Mouse (Mus musculus): ENCODE results near the gene AI413582. TPM values are rescaled to one million over a fixed set of nuclear protein-coding genes. Genes with fewer than 3 reads are reported as not detected.
A peak's percentile ranks its signal among the peaks of the same experiment; 100 is the strongest.

AI413582 gene
- polyA plus RNA-seq, 1 experiment from 2014 or later: 39.7 TPM

- WGBS: 87% methylated on average over 20 of the region's 20 CpGs
- H3K36me3 ChIP-seq (ENCODE audit: control insufficient read depth, insufficient read depth, low read length): peaks cover 9% of the 10 kb centered on the region
- H3K4me1 ChIP-seq (ENCODE audit: control insufficient read depth, insufficient read depth, low read length): peaks cover 10% of the 10 kb centered on the region
- H3K9me3 ChIP-seq (ENCODE audit: control insufficient read depth, low read length): no peaks in the 10 kb centered on the region
- no peak overlapping the region for H3K9ac ChIP-seq (ENCODE audit: low read depth, low read length)
- H3K4me3 ChIP-seq (ENCODE audit: low read length): no peak overlapping the region
- H3K27ac ChIP-seq (ENCODE audit: low read length): no peak overlapping the region
- no peak for ATAC-seq
- no peak overlapping the region for H3K4me2 ChIP-seq (ENCODE audit: low read depth, low read length)
- H3K27me3 ChIP-seq (replicated peaks; ENCODE audit: control insufficient read depth, insufficient read depth, low read length): no peaks in the 10 kb centered on the region
Observed at GRCm38 (mm10) chr17:27580392-27581068, 15.0 kb upstream of the AI413582 start.

- Histone ChIP-seq H3K4me3 (ENCODE audit: low read length) (no peak overlapping the region), H3K27me3 (replicated peaks; ENCODE audit: control insufficient read depth, insufficient read depth, low read length) (no peaks in the 10 kb centered on the region), H3K4me1 (ENCODE audit: control insufficient read depth, insufficient read depth, low read length) (peaks cover 12% of the 10 kb centered on the region), H3K4me2 (ENCODE audit: low read depth, low read length) (no peak overlapping the region), H3K36me3 (ENCODE audit: control insufficient read depth, insufficient read depth, low read length) (peaks cover 9% of the 10 kb centered on the region), H3K9me3 (ENCODE audit: control insufficient read depth, low read length) (no peaks in the 10 kb centered on the region), H3K27ac (ENCODE audit: low read length) (no peak overlapping the region), H3K9ac (ENCODE audit: low read depth, low read length) (no peak overlapping the region)
- 92% methylated on average over 8 of the region's 8 CpGs for WGBS
- ATAC-seq: no peak
Observed at GRCm38 (mm10) chr17:27579816-27580215, 14.3 kb upstream of the AI413582 start.

- H3K4me1 ChIP-seq (ENCODE audit: control insufficient read depth, insufficient read depth, low read length): peaks cover 12% of the 10 kb centered on the region
- H3K9ac ChIP-seq (ENCODE audit: low read depth, low read length): no peak overlapping the region
- H3K27me3 ChIP-seq (replicated peaks; ENCODE audit: control insufficient read depth, insufficient read depth, low read length): no peaks in the 10 kb centered on the region
- peaks cover 9% of the 10 kb centered on the region for H3K36me3 ChIP-seq (ENCODE audit: control insufficient read depth, insufficient read depth, low read length)
- H3K4me2 ChIP-seq (ENCODE audit: low read depth, low read length): no peak overlapping the region
- no peaks in the 10 kb centered on the region for H3K9me3 ChIP-seq (ENCODE audit: control insufficient read depth, low read length)
- WGBS: 92% methylated on average over 10 of the region's 10 CpGs
- H3K4me3 ChIP-seq (ENCODE audit: low read length): no peak overlapping the region
- no peak overlapping the region for H3K27ac ChIP-seq (ENCODE audit: low read length)
- no peak for ATAC-seq
Observed at GRCm38 (mm10) chr17:27578487-27578886, 12.9 kb upstream of the AI413582 start.

- no peak overlapping the region for H3K4me2 ChIP-seq (ENCODE audit: low read depth, low read length)
- no peaks in the 10 kb centered on the region for H3K27me3 ChIP-seq (replicated peaks; ENCODE audit: control insufficient read depth, insufficient read depth, low read length)
- no peak for ATAC-seq
- no peaks in the 10 kb centered on the region for H3K9me3 ChIP-seq (ENCODE audit: control insufficient read depth, low read length)
- no peak overlapping the region for H3K9ac ChIP-seq (ENCODE audit: low read depth, low read length)
- peaks cover 12% of the 10 kb centered on the region for H3K4me1 ChIP-seq (ENCODE audit: control insufficient read depth, insufficient read depth, low read length)
- no peak overlapping the region for H3K27ac ChIP-seq (ENCODE audit: low read length)
- H3K4me3 ChIP-seq (ENCODE audit: low read length): no peak overlapping the region
- peaks cover 9% of the 10 kb centered on the region for H3K36me3 ChIP-seq (ENCODE audit: control insufficient read depth, insufficient read depth, low read length)
- 67% methylated on average over 6 of the region's 6 CpGs for WGBS
Observed at GRCm38 (mm10) chr17:27577468-27577867, 11.9 kb upstream of the AI413582 start.

- WGBS: 68% methylated on average over 7 of the region's 7 CpGs
- ATAC-seq: peak; percentile 70
- Histone ChIP-seq H3K36me3 (ENCODE audit: control insufficient read depth, insufficient read depth, low read length) (peaks cover 7% of the 10 kb centered on the region), H3K4me1 (ENCODE audit: control insufficient read depth, insufficient read depth, low read length) (peaks cover 12% of the 10 kb centered on the region), H3K27me3 (replicated peaks; ENCODE audit: control insufficient read depth, insufficient read depth, low read length) (no peaks in the 10 kb centered on the region), H3K27ac (ENCODE audit: low read length) (no peak overlapping the region), H3K4me3 (ENCODE audit: low read length) (no peak overlapping the region), H3K9me3 (ENCODE audit: control insufficient read depth, low read length) (no peaks in the 10 kb centered on the region), H3K9ac (ENCODE audit: low read depth, low read length) (no peak overlapping the region), H3K4me2 (ENCODE audit: low read depth, low read length) (no peak overlapping the region)
Observed at GRCm38 (mm10) chr17:27576056-27576455, 10.5 kb upstream of the AI413582 start.

GRCm38 (mm10) chr17:27575116-27575776 is 9.7 kb upstream of the AI413582 start:
- Histone ChIP-seq H3K4me3 (ENCODE audit: low read length) (no peak overlapping the region), H3K4me2 (ENCODE audit: low read depth, low read length) (no peak overlapping the region), H3K4me1 (ENCODE audit: control insufficient read depth, insufficient read depth, low read length) (peaks cover 12% of the 10 kb centered on the region), H3K36me3 (ENCODE audit: control insufficient read depth, insufficient read depth, low read length) (peaks cover 6% of the 10 kb centered on the region; the same call in 1 of the 2 replicates), H3K9me3 (ENCODE audit: control insufficient read depth, low read length) (no peaks in the 10 kb centered on the region), H3K9ac (ENCODE audit: low read depth, low read length) (no peak overlapping the region), H3K27me3 (replicated peaks; ENCODE audit: control insufficient read depth, insufficient read depth, low read length) (no peaks in the 10 kb centered on the region), H3K27ac (ENCODE audit: low read length) (no peak overlapping the region)
- ATAC-seq: no peak
- WGBS: 54% methylated on average over 10 of the region's 10 CpGs

GRCm38 (mm10) chr17:27574470-27575115 is 9.0 kb upstream of the AI413582 start:
- H3K4me2 ChIP-seq (ENCODE audit: low read depth, low read length): no peak overlapping the region
- H3K4me3 ChIP-seq (ENCODE audit: low read length): no peak overlapping the region
- no peak overlapping the region for H3K9ac ChIP-seq (ENCODE audit: low read depth, low read length)
- H3K27ac ChIP-seq (ENCODE audit: low read length): no peak overlapping the region
- peaks cover 3% of the 10 kb centered on the region; the same call in 1 of the 2 replicates for H3K36me3 ChIP-seq (ENCODE audit: control insufficient read depth, insufficient read depth, low read length)
- no peak for ATAC-seq
- 90% methylated on average over 15 of the region's 16 CpGs for WGBS
- peaks cover 12% of the 10 kb centered on the region for H3K4me1 ChIP-seq (ENCODE audit: control insufficient read depth, insufficient read depth, low read length)
- no peaks in the 10 kb centered on the region for H3K27me3 ChIP-seq (replicated peaks; ENCODE audit: control insufficient read depth, insufficient read depth, low read length)
- no peaks in the 10 kb centered on the region for H3K9me3 ChIP-seq (ENCODE audit: control insufficient read depth, low read length)

GRCm38 (mm10) chr17:27573772-27574320 is 8.3 kb upstream of the AI413582 start:
- Histone ChIP-seq H3K4me3 (ENCODE audit: low read length) (no peak overlapping the region), H3K9me3 (ENCODE audit: control insufficient read depth, low read length) (no peaks in the 10 kb centered on the region), H3K27me3 (replicated peaks; ENCODE audit: control insufficient read depth, insufficient read depth, low read length) (no peaks in the 10 kb centered on the region), H3K36me3 (ENCODE audit: control insufficient read depth, insufficient read depth, low read length) (peaks cover 2% of the 10 kb centered on the region; the same call in 1 of the 2 replicates), H3K9ac (ENCODE audit: low read depth, low read length) (no peak overlapping the region), H3K4me1 (ENCODE audit: control insufficient read depth, insufficient read depth, low read length) (peaks cover 12% of the 10 kb centered on the region), H3K4me2 (ENCODE audit: low read depth, low read length) (no peak overlapping the region), H3K27ac (ENCODE audit: low read length) (no peak overlapping the region)
- ATAC-seq: no peak
- 87% methylated on average over 10 of the region's 10 CpGs for WGBS

GRCm38 (mm10) chr17:27571315-27571714 is 5.8 kb upstream of the AI413582 start:
- Histone ChIP-seq H3K36me3 (ENCODE audit: control insufficient read depth, insufficient read depth, low read length) (no peaks in the 10 kb centered on the region), H3K27me3 (replicated peaks; ENCODE audit: control insufficient read depth, insufficient read depth, low read length) (no peaks in the 10 kb centered on the region), H3K27ac (ENCODE audit: low read length) (no peak overlapping the region), H3K9ac (ENCODE audit: low read depth, low read length) (no peak overlapping the region), H3K4me1 (ENCODE audit: control insufficient read depth, insufficient read depth, low read length) (peaks cover 8% of the 10 kb centered on the region), H3K4me2 (ENCODE audit: low read depth, low read length) (no peak overlapping the region), H3K4me3 (ENCODE audit: low read length) (no peak overlapping the region), H3K9me3 (ENCODE audit: control insufficient read depth, low read length) (no peaks in the 10 kb centered on the region)
- 70% methylated on average over 8 of the region's 8 CpGs for WGBS
- ATAC-seq: no peak

Measured in intestine, embryonic 16.5 days (tissue).